Mouse (Mus musculus): ENCODE measurements around the gene Aamdc. TPM values are rescaled to one million over a fixed set of nuclear protein-coding genes. Genes with fewer than 3 reads are reported as not detected.

The Aamdc gene
- 20.5 and 46.8 TPM in 2 replicates for total RNA-seq (2014; rRNA removed; ENCODE audit: low replicate concordance)
- polyA plus RNA-seq (2015; fragmentation: Nextera tagmentation; extraction: Ambion mirVana) = 78.1 and 80.2 TPM in 2 replicates

DNA sequence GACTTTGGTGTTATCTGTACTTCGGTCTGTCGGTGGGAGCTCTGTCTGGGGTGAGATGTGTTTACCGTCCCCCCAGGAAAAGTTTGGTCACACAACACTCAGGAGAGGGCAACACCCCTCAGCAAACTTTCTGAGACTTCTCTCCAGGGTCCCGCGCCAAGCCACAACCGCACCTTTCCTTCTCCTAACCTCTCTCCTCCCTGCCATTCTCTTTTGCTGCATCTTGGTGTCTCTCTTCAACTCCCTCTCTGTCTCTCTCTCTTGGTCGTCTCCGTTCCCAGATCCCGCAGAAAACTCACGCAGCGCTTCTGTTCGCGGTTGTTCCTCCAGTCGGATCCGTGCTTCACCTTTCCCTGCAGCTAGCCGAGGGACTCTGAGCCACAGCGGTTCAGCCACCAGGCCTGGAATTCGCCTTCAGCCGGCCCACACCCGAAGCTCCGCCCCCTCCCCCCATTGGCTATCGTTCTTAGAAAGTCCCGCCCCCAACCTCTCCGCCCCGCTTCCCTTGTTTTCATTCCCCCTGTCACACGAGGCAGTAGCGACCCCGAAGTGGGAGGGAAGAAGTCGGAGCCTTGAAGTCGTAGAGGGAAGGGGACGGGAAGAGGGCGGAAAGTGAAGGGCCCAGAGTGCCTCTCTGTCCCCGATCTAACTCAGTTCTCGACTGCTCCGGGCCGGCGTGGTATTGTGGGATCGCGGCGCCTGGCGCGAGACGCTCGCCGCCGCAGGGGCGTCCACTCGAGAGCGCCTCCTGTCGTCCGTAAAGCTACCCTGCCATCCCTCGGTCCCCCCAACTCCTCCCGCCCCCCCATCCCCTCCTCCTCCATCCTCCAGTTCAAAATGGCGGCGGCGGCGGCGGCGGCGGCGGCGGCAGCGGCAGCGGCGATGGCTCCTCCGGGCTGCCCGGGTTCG is at the start of gene Aamdc, which contains the start of gene Rsf1:
Aamdc (minus strand) TSS at position 431 of the 909 bp plus-strand sequence.
Rsf1 (plus strand) TSS at position 823 of the 909 bp plus-strand sequence.
- TF ChIP-seq EP300 (IDR thresholded peaks at IDR 0.05; ENCODE audit: low read depth) (peak; percentile 19; the same call in 1 of the 2 replicates), CTCF (IDR thresholded peaks at IDR 0.05; ENCODE audit: low read depth) (peak; percentile 60)
- Histone ChIP-seq H3K27ac (ENCODE audit: low read depth) (peak within 1 kb of the TSS; percentile 97), H3K27me3 (ENCODE audit: control insufficient read depth, insufficient read depth, low read length) (no peaks in the 10 kb centered on the region), H3K9me3 (replicated peaks; ENCODE audit: control insufficient read depth, low read length) (no peaks in the 10 kb centered on the region), H3K36me3 (replicated peaks; ENCODE audit: control insufficient read depth, insufficient read depth, low read length) (peaks cover 16% of the 10 kb centered on the region), H3K4me3 (ENCODE audit: low read depth, low read length) (peak within 1 kb of the TSS; percentile 97), H3K4me2 (ENCODE audit: low read depth, low read length) (peak within 1 kb of the TSS; percentile 78), H3K4me1 (ENCODE audit: control insufficient read depth, insufficient read depth) (peaks cover 5% of the 10 kb centered on the region), H3K9ac (replicated peaks; ENCODE audit: low read depth, low read length) (peak within 1 kb of the TSS; percentile 99)
- DNase-seq (ENCODE audit: low spot score) = peak; percentile 99
- under 1% methylated on average over 49 of the region's 68 CpGs for WGBS
- peak; percentile 95 for ATAC-seq (ENCODE audit: insufficient read depth, low read depth)

DNA sequence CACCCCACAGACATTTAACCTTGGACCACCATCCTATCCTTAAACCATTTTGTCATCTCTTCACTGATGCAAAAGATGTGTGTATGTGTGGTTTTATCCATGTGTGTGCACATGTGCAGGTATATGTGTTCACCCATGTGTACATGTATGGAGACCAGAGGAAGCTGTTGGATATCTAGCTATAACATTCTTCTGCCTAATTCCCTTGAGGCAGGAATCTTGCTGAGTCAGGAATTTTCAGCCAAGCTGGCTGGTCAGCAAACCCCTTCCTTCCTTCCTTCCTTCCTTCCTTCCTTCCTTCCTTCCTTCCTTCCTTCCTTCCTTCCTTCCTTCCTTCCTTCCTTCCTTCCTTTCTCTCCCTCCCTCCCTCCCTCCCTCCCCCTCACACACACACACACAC is 44.1 kb upstream of the Aamdc start:
- ATAC-seq (ENCODE audit: insufficient read depth, low read depth) (no peak), DNase-seq (ENCODE audit: low spot score) (no peak)
- no peak overlapping the region for H3K4me3 ChIP-seq (ENCODE audit: low read depth, low read length)
- TF ChIP-seq CTCF (IDR thresholded peaks at IDR 0.05; ENCODE audit: low read depth) (no peak), EP300 (IDR thresholded peaks at IDR 0.05; ENCODE audit: low read depth) (no peak)
- H3K27me3 ChIP-seq (ENCODE audit: control insufficient read depth, insufficient read depth, low read length) = no peaks in the 10 kb centered on the region
- no peaks in the 10 kb centered on the region for H3K9me3 ChIP-seq (replicated peaks; ENCODE audit: control insufficient read depth, low read length)
- H3K4me1 ChIP-seq (ENCODE audit: control insufficient read depth, insufficient read depth) = 0 out of 2 replicates have a peak, but pooled peaks cover under 1% of the 10 kb centered on the region
- no peak overlapping the region for H3K4me2 ChIP-seq (ENCODE audit: low read depth, low read length)
- H3K36me3 ChIP-seq (replicated peaks; ENCODE audit: control insufficient read depth, insufficient read depth, low read length) = no peaks in the 10 kb centered on the region
- H3K9ac ChIP-seq (replicated peaks; ENCODE audit: low read depth, low read length) = no peak overlapping the region
- H3K27ac ChIP-seq (ENCODE audit: low read depth) = no peak overlapping the region

DNA sequence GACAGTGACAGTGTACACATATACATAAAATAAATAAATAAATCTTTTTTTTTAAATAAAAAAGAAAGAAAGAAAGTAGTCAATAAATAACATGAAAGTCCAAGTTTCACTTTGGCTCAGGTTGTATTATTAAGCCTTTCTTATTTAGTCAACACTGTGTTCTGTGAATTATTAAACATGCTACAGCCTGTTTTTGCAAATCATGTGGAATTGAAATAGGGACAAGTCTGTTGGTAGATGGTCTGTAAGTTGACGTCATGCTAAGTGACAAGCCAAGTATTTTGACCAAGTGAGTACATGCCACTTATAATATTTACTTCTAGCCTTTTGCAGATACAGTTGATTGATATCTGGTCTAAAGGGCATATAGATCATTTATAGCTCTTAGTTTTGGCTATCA is 43.4 kb upstream of the Aamdc start:
- TF ChIP-seq EP300 (IDR thresholded peaks at IDR 0.05; ENCODE audit: low read depth) = no peak
- TF ChIP-seq CTCF (IDR thresholded peaks at IDR 0.05; ENCODE audit: low read depth) = no peak
- 88% methylated on average over 1 of the region's 1 CpGs for WGBS
- no peak for DNase-seq (ENCODE audit: low spot score)

DNA sequence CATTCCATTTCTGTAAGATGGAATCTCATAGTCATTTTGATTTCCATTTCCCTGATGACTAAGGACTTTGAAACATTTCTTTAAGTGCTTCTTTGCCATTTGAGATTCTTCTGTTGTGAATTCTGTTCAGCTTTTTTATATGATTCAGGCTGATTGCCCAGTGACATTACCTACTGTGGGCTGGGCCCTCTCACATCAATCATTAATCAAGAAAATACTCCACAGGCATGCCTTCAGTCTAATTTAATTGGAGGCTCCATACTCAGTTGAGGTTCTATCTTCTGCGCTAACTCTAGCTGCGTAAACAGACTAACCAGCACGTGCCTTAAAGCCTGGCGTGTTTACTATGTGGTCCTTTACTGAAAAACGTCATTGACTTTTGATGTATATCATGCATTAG is 42.0 kb upstream of the Aamdc start:
- H3K4me2 ChIP-seq (ENCODE audit: low read depth, low read length) = no peak overlapping the region
- WGBS = 92% methylated on average over 5 of the region's 5 CpGs
- no peaks in the 10 kb centered on the region for H3K4me1 ChIP-seq (ENCODE audit: control insufficient read depth, insufficient read depth)
- DNase-seq (ENCODE audit: low spot score) (no peak), ATAC-seq (ENCODE audit: insufficient read depth, low read depth) (no peak)
- TF ChIP-seq EP300 (IDR thresholded peaks at IDR 0.05; ENCODE audit: low read depth) (no peak), CTCF (IDR thresholded peaks at IDR 0.05; ENCODE audit: low read depth) (no peak)
- no peak overlapping the region for H3K27ac ChIP-seq (ENCODE audit: low read depth)
- no peak overlapping the region for H3K4me3 ChIP-seq (ENCODE audit: low read depth, low read length)
- H3K9me3 ChIP-seq (replicated peaks; ENCODE audit: control insufficient read depth, low read length) = no peaks in the 10 kb centered on the region
- no peak overlapping the region for H3K9ac ChIP-seq (replicated peaks; ENCODE audit: low read depth, low read length)
- H3K36me3 ChIP-seq (replicated peaks; ENCODE audit: control insufficient read depth, insufficient read depth, low read length) = peaks cover 9% of the 10 kb centered on the region; the same call in 1 of the 2 replicates
- H3K27me3 ChIP-seq (ENCODE audit: control insufficient read depth, insufficient read depth, low read length) = no peaks in the 10 kb centered on the region

More for the DNA sequence above, 43.4 kb upstream of the Aamdc start:
- no peak overlapping the region for H3K9ac ChIP-seq (replicated peaks; ENCODE audit: low read depth, low read length)
- H3K36me3 ChIP-seq (replicated peaks; ENCODE audit: control insufficient read depth, insufficient read depth, low read length) = peaks cover 7% of the 10 kb centered on the region; the same call in 1 of the 2 replicates
- no peak overlapping the region for H3K4me3 ChIP-seq (ENCODE audit: low read depth, low read length)
- no peaks in the 10 kb centered on the region for H3K4me1 ChIP-seq (ENCODE audit: control insufficient read depth, insufficient read depth)
- no peaks in the 10 kb centered on the region for H3K27me3 ChIP-seq (ENCODE audit: control insufficient read depth, insufficient read depth, low read length)
- ATAC-seq (ENCODE audit: insufficient read depth, low read depth) = no peak
- H3K9me3 ChIP-seq (replicated peaks; ENCODE audit: control insufficient read depth, low read length) = no peaks in the 10 kb centered on the region
- H3K27ac ChIP-seq (ENCODE audit: low read depth) = no peak overlapping the region
- no peak overlapping the region for H3K4me2 ChIP-seq (ENCODE audit: low read depth, low read length)

DNA sequence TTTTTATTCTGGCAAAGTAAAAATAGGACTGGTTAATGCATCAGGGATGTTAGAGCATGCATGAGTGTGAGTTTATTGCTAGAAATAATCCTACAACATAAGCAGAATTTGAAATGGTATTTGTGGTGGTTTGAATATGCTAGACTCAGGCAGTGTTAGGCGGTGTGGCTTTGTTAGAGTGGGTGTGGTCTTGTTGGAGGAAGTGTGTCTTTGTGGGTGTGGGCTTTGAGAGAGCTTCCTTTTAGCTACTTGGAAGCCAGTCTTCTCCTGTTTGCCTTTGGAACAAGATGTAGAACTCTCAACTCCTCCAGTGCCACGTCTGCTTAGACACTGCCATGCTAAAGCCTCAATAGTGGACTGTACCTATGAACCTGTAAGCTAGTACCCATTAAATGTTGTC is 19.3 kb upstream of the Aamdc start:
- Histone ChIP-seq H3K4me3 (ENCODE audit: low read depth, low read length) (no peak overlapping the region), H3K27me3 (ENCODE audit: control insufficient read depth, insufficient read depth, low read length) (no peaks in the 10 kb centered on the region), H3K36me3 (replicated peaks; ENCODE audit: control insufficient read depth, insufficient read depth, low read length) (no peaks in the 10 kb centered on the region), H3K4me2 (ENCODE audit: low read depth, low read length) (no peak overlapping the region), H3K9ac (replicated peaks; ENCODE audit: low read depth, low read length) (no peak overlapping the region), H3K9me3 (replicated peaks; ENCODE audit: control insufficient read depth, low read length) (no peaks in the 10 kb centered on the region), H3K27ac (ENCODE audit: low read depth) (no peak overlapping the region), H3K4me1 (ENCODE audit: control insufficient read depth, insufficient read depth) (peaks cover 1% of the 10 kb centered on the region; the same call in 1 of the 2 replicates)
- DNase-seq (ENCODE audit: low spot score) (no peak), ATAC-seq (ENCODE audit: insufficient read depth, low read depth) (no peak)
- no peak for TF ChIP-seq EP300 (IDR thresholded peaks at IDR 0.05; ENCODE audit: low read depth)
- TF ChIP-seq CTCF (IDR thresholded peaks at IDR 0.05; ENCODE audit: low read depth) = no peak
- WGBS = 82% methylated on average over 2 of the region's 2 CpGs

Data from heart, postnatal 0 days (tissue).